Mouse (Mus musculus): ENCODE data around the gene Medag.
A peak's percentile ranks its signal among the peaks of the same experiment; 100 is the strongest.

The Medag gene

GRCm38 (mm10) chr5:149428810-149429255 is 17.3 kb downstream of the Medag start:
- DNase-seq (ENCODE audit: low spot score) = peak; percentile 45

- DNase-seq (ENCODE audit: low spot score) = no peak
Measured at GRCm38 (mm10) chr5:149429541-149429940, 18.0 kb downstream of the Medag start.

- no peak for DNase-seq (ENCODE audit: low spot score)
Measured at GRCm38 (mm10) chr5:149430943-149431342, 19.4 kb downstream of the Medag start.

- DNase-seq (ENCODE audit: low spot score) = no peak
Measured at GRCm38 (mm10) chr5:149433618-149434017, 22.1 kb downstream of the Medag start.

- DNase-seq (ENCODE audit: low spot score) = no peak
Measured at GRCm38 (mm10) chr5:149434141-149434690, 22.7 kb downstream of the Medag start.

- no peak for DNase-seq (ENCODE audit: low spot score)
Measured at GRCm38 (mm10) chr5:149436541-149436940, 25.0 kb downstream of the Medag start.

GRCm38 (mm10) chr5:149437150-149437549 is 25.6 kb downstream of the Medag start:
- DNase-seq (ENCODE audit: low spot score) = no peak

- DNase-seq (ENCODE audit: low spot score) = peak; percentile 24
Measured at GRCm38 (mm10) chr5:149439531-149440179, 28.1 kb downstream of the Medag start, which contains the start of gene Tex26. Tex26 (plus strand) TSS chr5:149439660.

- DNase-seq (ENCODE audit: low spot score) = peak; percentile 48
Measured at GRCm38 (mm10) chr5:149440180-149440573, 28.6 kb downstream of the Medag start.

- no peak for DNase-seq (ENCODE audit: low spot score)
Measured at GRCm38 (mm10) chr5:149441646-149442276, 30.2 kb downstream of the Medag start.

GRCm38 (mm10) chr5:149442277-149442660 is 30.7 kb downstream of the Medag start:
- DNase-seq (ENCODE audit: low spot score) = no peak

GRCm38 (mm10) chr5:149444451-149444850 is 32.9 kb downstream of the Medag start:
- DNase-seq (ENCODE audit: low spot score) = no peak

- no peak for DNase-seq (ENCODE audit: low spot score)
Measured at GRCm38 (mm10) chr5:149446495-149446894, 34.9 kb downstream of the Medag start.

- no peak for DNase-seq (ENCODE audit: low spot score)
Measured at GRCm38 (mm10) chr5:149447733-149448132, 36.2 kb downstream of the Medag start.

- no peak for DNase-seq (ENCODE audit: low spot score)
Measured at GRCm38 (mm10) chr5:149449406-149449805, 37.9 kb downstream of the Medag start.

GRCm38 (mm10) chr5:149451209-149451681 is 39.7 kb downstream of the Medag start:
- no peak for DNase-seq (ENCODE audit: low spot score)

GRCm38 (mm10) chr5:149454281-149454680 is 42.7 kb downstream of the Medag start:
- no peak for DNase-seq (ENCODE audit: low spot score)

- no peak for DNase-seq (ENCODE audit: low spot score)
Measured at GRCm38 (mm10) chr5:149456544-149456943, 45.0 kb downstream of the Medag start.

- no peak for DNase-seq (ENCODE audit: low spot score)
Measured at GRCm38 (mm10) chr5:149462071-149462470, 50.5 kb downstream of the Medag start.

GRCm38 (mm10) chr5:149465305-149465704 is 53.8 kb downstream of the Medag start:
- DNase-seq (ENCODE audit: low spot score) = no peak

GRCm38 (mm10) chr5:149474142-149474541 is 62.6 kb downstream of the Medag start:
- no peak for DNase-seq (ENCODE audit: low spot score)

- DNase-seq (ENCODE audit: low spot score) = no peak
Measured at GRCm38 (mm10) chr5:149474701-149475468, 63.3 kb downstream of the Medag start.
